Mouse (Mus musculus) myocyte (in vitro differentiated cells): ENCODE measurements around the gene 1600002K03Rik.

ENCODE experiments used
- CEBPB ChIP-seq: IDR thresholded peaks from 2 replicates; pipeline ENCODE4 v1.6.1; 2011; ENCODE audit warnings: mild to moderate bottlenecking, moderate library complexity; ENCODE audit not compliant: poor library complexity, insufficient read depth, severe bottlenecking
- POLR2A ChIP-seq: IDR thresholded peaks from one replicate; pipeline ENCODE4 v1.6.1; 2011; ENCODE audit warnings: low read depth, mild to moderate bottlenecking, control low read depth, moderate library complexity; ENCODE audit not compliant: insufficient read length
- SRF ChIP-seq: IDR thresholded peaks from one replicate; pipeline ENCODE4 v1.6.1; 2011; ENCODE audit warnings: low read depth; ENCODE audit not compliant: control insufficient read depth, insufficient read length
- TCF12 ChIP-seq: IDR thresholded peaks from one replicate; pipeline ENCODE4 v1.6.1; 2011; ENCODE audit warnings: mild to moderate bottlenecking, control low read depth; ENCODE audit not compliant: poor library complexity, insufficient read depth, severe bottlenecking
- USF1 ChIP-seq: IDR thresholded peaks from one replicate; pipeline ENCODE4 v1.6.1; 2011; ENCODE audit warnings: low read depth, mild to moderate bottlenecking, control low read depth, moderate library complexity

- no peak for TF ChIP-seq SRF
- TF ChIP-seq POLR2A, result no peak
- TF ChIP-seq USF1, result no peak
- TF ChIP-seq CEBPB, result no peak
- TF ChIP-seq TCF12, result no peak
These were observed 15.0 kb downstream of the 1600002K03Rik start for GRCm38 (mm10) chr10:80187739-80188138.
